Mouse (Mus musculus) MEL (cell line): Measurements from ENCODE around the gene Negr1.

Experiments used
- CHD1 ChIP-seq: IDR thresholded peaks from 2 replicates; pipeline ENCODE4 v1.6.1; 2012; ENCODE audit warnings: low read depth, mild to moderate bottlenecking, inconsistent platforms, low read length, improper control_type of control experiment
- E2F4 ChIP-seq: IDR thresholded peaks from 2 replicates; pipeline ENCODE4 v1.6.1; 2011; ENCODE audit warnings: low read depth, low read length, improper control_type of control experiment, borderline replicate concordance
- TAL1 ChIP-seq: IDR thresholded peaks from 2 replicates; pipeline ENCODE4 v1.6.1; 2012; ENCODE audit warnings: mild to moderate bottlenecking, inconsistent platforms, low read length, moderate library complexity, mixed read lengths

GRCm38 (mm10) chr3:157321834-157322233, 760.2 kb downstream of the Negr1 start:
- no peak for TF ChIP-seq CHD1
- TF ChIP-seq TAL1, result no peak
- no peak for TF ChIP-seq E2F4
